Mouse (Mus musculus) ES-E14 (cell line): ENCODE data around the gene Styx. TPM values are rescaled to one million over a fixed set of nuclear protein-coding genes. Genes with fewer than 3 reads are reported as not detected.

Experiments used
- DNase-seq: peaks from one replicate; pipeline ENCODE4 v3.0.0-alpha.2; 2013; ENCODE audit warnings: low read depth, low spot score
- H3K27ac ChIP-seq: 2 replicates; pipeline ENCODE4 v1.5.1; 2012; ENCODE audit warnings: low read depth, mild to moderate bottlenecking, low read length, moderate library complexity, mixed read lengths; ENCODE audit not compliant: poor library complexity, insufficient read depth, severe bottlenecking
- H3K36me3 ChIP-seq: 2 replicates; pipeline ENCODE4 v1.6.1; 2012; ENCODE audit warnings: mild to moderate bottlenecking, low read length, moderate library complexity, mixed read lengths; ENCODE audit not compliant: control insufficient read depth, poor library complexity, insufficient read depth, severe bottlenecking
- H3K4me1 ChIP-seq, 2 experiments: fragments of 150-350 bp in 1 of 2; sonication (generic) in 1 of 2; 2 replicates each; pipeline ENCODE4 v1.6.1; 2012; ENCODE audit warnings: low read length in 2 of 2, mild to moderate bottlenecking in 1 of 2, mixed read lengths in 1 of 2; ENCODE audit not compliant: control insufficient read depth in 2 of 2, insufficient read depth in 2 of 2, poor library complexity in 1 of 2
- H3K4me3 ChIP-seq, 2 experiments: fragments of 150-350 bp in 1 of 2; sonication (generic) in 1 of 2; 2 replicates each; pipeline ENCODE4 v1.5.1; 2012; ENCODE audit warnings: low read length in 2 of 2, low read depth in 1 of 2, mild to moderate bottlenecking in 1 of 2, mixed read lengths in 1 of 2; ENCODE audit not compliant: insufficient read depth in 1 of 2, poor library complexity in 1 of 2, severe bottlenecking in 1 of 2
- H3K9ac ChIP-seq: 2 replicates; pipeline ENCODE4 v1.6.1; 2012; ENCODE audit warnings: low read depth, mild to moderate bottlenecking, low read length, mixed read lengths; ENCODE audit not compliant: poor library complexity, insufficient read depth, severe bottlenecking
- H3K9me3 ChIP-seq: fragments of 150-350 bp; sonication (generic); 2 replicates; pipeline ENCODE4 v1.6.1; 2012; ENCODE audit warnings: low read depth, mild to moderate bottlenecking, low read length; ENCODE audit not compliant: control insufficient read depth, insufficient read depth
- CHD2 ChIP-seq: IDR thresholded peaks from 2 replicates; pipeline ENCODE4 v1.6.1; 2014; ENCODE audit warnings: mild to moderate bottlenecking, low read depth, low read length, inconsistent platforms
- HCFC1 ChIP-seq: IDR thresholded peaks from 2 replicates; pipeline ENCODE4 v1.6.1; 2012; ENCODE audit warnings: low read length, inconsistent platforms, borderline replicate concordance; ENCODE audit not compliant: insufficient read depth
- MAFK ChIP-seq: IDR thresholded peaks from 2 replicates; pipeline ENCODE4 v1.6.1; 2014; ENCODE audit warnings: mild to moderate bottlenecking, low read depth, low read length, inconsistent platforms; ENCODE audit not compliant: insufficient read depth
- ZC3H11A ChIP-seq: IDR thresholded peaks from 2 replicates; pipeline ENCODE4 v1.6.1; 2012; ENCODE audit warnings: low read depth, mild to moderate bottlenecking, inconsistent platforms, low read length, borderline replicate concordance
- ZNF384 ChIP-seq: IDR thresholded peaks from 2 replicates; pipeline ENCODE4 v1.6.1; 2012; ENCODE audit warnings: low read depth, low read length, inconsistent platforms
- in situ Hi-C, 2 experiments: fragments of 600-800 bp; cut with MboI; formaldehyde crosslinking; loops; one replicate each; pipeline ENCODE4 v1.15.1; 2025; ENCODE audit warnings: low sequenced_read_pairs in 2 of 2, inconsistent platforms in 1 of 2; ENCODE audit not compliant: unreplicated experiment in 2 of 2
- total RNA-seq: library from RNA; depleted of rRNA; stranded (reverse); fragments of 300-350 nt; gene quantifications from 2 replicates; pipeline ENCODE4 v1.2.3, GENCODE M21; 2012; rRNA removed

Gene Styx
- total RNA-seq: 19.1 and 30.9 TPM in 2 replicates

DNA sequence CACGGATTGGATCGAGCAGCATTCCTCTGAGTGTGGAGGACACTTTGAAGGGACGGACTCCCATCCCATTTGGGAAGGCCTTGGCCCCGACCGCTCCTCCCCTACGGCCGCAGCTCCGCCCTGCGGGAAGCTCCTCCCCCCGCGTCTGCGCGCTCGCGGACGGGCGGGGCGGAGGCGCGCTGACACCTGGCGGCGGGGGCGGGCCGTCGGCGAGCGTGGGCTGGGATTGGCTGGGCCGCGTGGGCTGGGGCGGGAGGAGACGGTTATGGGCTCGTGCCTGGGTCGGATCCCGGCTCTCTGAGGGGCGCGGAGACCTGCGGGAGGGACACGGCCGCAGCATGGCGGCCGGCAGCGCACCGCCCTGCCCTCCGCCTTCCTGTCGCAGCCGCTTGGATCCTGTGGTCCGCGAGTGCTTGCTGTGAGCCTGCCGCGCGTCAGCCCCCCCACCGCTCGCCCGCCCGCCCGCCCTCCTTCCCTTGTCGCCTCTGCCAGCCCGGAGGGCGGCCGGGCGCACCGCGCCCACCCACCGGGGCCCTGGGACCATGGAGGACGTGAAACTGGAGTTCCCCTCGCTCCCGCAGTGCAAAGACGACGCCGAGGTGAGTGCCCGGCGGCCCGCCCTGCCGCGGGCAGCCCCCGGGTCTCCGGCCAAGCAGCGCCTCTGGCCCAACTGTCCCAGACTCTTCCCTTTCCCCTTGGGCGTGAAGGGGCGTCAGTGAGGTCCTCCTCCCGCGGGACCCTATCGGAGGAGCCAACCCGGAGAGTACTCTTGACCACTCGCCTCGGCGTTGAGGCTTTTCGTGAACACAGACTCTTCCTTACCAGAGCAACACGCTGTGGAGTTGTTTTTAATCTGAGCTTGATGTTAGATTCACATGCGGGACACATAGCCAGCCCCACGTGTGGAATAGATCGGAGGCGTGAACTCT, at the start of gene Styx:
Gene Styx, plus strand, starts transcription at position 163 of the 929 bp plus-strand sequence.
- Histone ChIP-seq H3K4me1 (no peaks in the 10 kb centered on the region), H3K4me3 (peak within 1 kb of the TSS; percentile 74 to 97), H3K9me3 (no peaks in the 10 kb centered on the region), H3K27ac (no peak within 1 kb of the TSS), H3K36me3 (peaks cover 5% of the 10 kb centered on the region), H3K9ac (peak within 1 kb of the TSS; percentile 85)
- peak; percentile 92 for DNase-seq
- TF ChIP-seq ZC3H11A: no peak
- TF ChIP-seq MAFK: no peak
- TF ChIP-seq HCFC1: 0 out of 2 replicates have a peak, but pooled peaks have one; percentile 28
- TF ChIP-seq ZNF384: no peak
- TF ChIP-seq CHD2: no peak
- in situ Hi-C loops: no loop called here

GRCm38 (mm10) chr14:45303939-45304338, 47.0 kb upstream of the Styx start:
- Histone ChIP-seq H3K9me3 (no peaks in the 10 kb centered on the region), H3K9ac (no peak overlapping the region), H3K27ac (no peak overlapping the region), H3K36me3 (peaks cover 8% of the 10 kb centered on the region), H3K4me1 (no peaks in the 10 kb centered on the region), H3K4me3 (no peak overlapping the region)
- no peak for DNase-seq
- TF ChIP-seq ZNF384 (no peak), HCFC1 (no peak), ZC3H11A (no peak), CHD2 (no peak), MAFK (no peak)
- in situ Hi-C loops: no loop called here

GRCm38 (mm10) chr14:45304389-45304788, 46.5 kb upstream of the Styx start:
- Histone ChIP-seq H3K9ac (no peak overlapping the region), H3K36me3 (peaks cover 8% of the 10 kb centered on the region), H3K4me3 (no peak overlapping the region), H3K4me1 (no peaks in the 10 kb centered on the region), H3K9me3 (no peaks in the 10 kb centered on the region), H3K27ac (no peak overlapping the region)
- TF ChIP-seq ZC3H11A: no peak
- no peak for TF ChIP-seq HCFC1
- no peak for TF ChIP-seq MAFK
- TF ChIP-seq CHD2: no peak
- no peak for TF ChIP-seq ZNF384
- DNase-seq: no peak
- in situ Hi-C loops: no loop called here

DNA sequence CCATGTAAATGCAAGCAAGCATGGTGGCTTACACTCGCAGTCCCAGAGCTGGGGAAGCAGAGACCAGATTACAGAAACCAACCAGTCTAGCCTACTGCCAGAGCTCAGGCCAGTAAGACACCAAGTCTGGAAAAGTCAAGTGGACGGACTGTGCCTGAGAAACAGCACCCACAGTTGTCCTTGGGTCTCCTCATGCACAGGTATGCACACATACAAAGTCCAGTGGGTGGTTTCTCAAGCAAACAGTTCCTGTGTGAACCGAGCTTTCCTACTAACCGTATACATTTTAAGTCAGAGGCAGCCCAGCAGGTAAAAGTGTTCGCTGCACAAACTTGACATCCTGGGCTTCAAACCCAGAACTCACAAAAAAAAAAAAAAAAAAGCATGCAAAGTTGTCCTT, 45.0 kb upstream of the Styx start:
- Histone ChIP-seq H3K9ac (no peak overlapping the region), H3K4me1 (no peaks in the 10 kb centered on the region; a peak in 1 of 4 replicates), H3K36me3 (peaks cover 3% of the 10 kb centered on the region), H3K9me3 (no peaks in the 10 kb centered on the region), H3K4me3 (no peak overlapping the region), H3K27ac (no peak overlapping the region)
- TF ChIP-seq ZNF384 (no peak), MAFK (no peak), HCFC1 (no peak), ZC3H11A (no peak), CHD2 (no peak)
- DNase-seq: no peak
- in situ Hi-C loops: no loop called here
